ENCODE assay signal across 16 mouse cellular contexts in genomic region chr3:41521733-41522132, GRCm38 (mm10). TPM values are rescaled to one million over a fixed set of nuclear protein-coding genes. Genes with fewer than 3 reads are reported as not detected.
A peak's percentile ranks its signal among the peaks of the same experiment; 100 is the strongest.
DNase-seq lines count a peak whose midpoint lies in the region; ATAC-seq lines count a peak whose summit lies in the region.
"Had no signal": no experiment of that assay in that cellular context is flagged by ENCODE, and none has a peak within 500 bp of the region (broad histone marks: within the 10 kb centered on the region; RNA-seq: fewer than 3 reads in every experiment).

No protein-coding gene starts in this region.

- peak; percentile 18; the same call in 1 of the 2 replicates for ATAC-seq in embryonic facial prominence, embryonic 14.5 days (ENCODE audit: low read depth)
- 0 out of 2 replicates have a peak, but pooled peaks have one; percentile 18 for ATAC-seq in kidney, embryonic 16.5 days (ENCODE audit: low FRiP score, low TSS enrichment)
- 0 out of 2 replicates have a peak, but pooled peaks have one; percentile 41 for ATAC-seq in neural tube, embryonic 14.5 days (ENCODE audit: low read depth)
- ATAC-seq in stomach, embryonic 16.5 days (ENCODE audit: insufficient read depth, low FRiP score), result no peak
- ATAC-seq in megakaryocyte-erythroid progenitor cell, adult 5-6 weeks (replicated peaks; ENCODE audit: low FRiP score, low TSS enrichment, poor library complexity, severe bottlenecking), result no peak
- ATAC-seq: hindbrain, embryonic 16.5 days had no signal

- H3K9me3 ChIP-seq in embryonic facial prominence, embryonic 14.5 days (ENCODE audit: control insufficient read depth, low read length), result no peaks in the 10 kb centered on the region
- H3K9me3 ChIP-seq in embryonic facial prominence, embryonic 10.5 days, result 0 out of 2 replicates have a peak, but pooled peaks cover 2% of the 10 kb centered on the region
- H3K9me3 ChIP-seq in kidney, embryonic 16.5 days (ENCODE audit: low read length), result no peaks in the 10 kb centered on the region
- H3K9me3 ChIP-seq in neural tube, embryonic 14.5 days (ENCODE audit: control insufficient read depth, low read length), result no peaks in the 10 kb centered on the region
- H3K9me3 ChIP-seq in stomach, embryonic 16.5 days (replicated peaks; ENCODE audit: control insufficient read depth, low read length), result no peaks in the 10 kb centered on the region

- WGBS in embryonic facial prominence, embryonic 14.5 days, result 56% methylated on average over 3 of the region's 3 CpGs
- 72% methylated on average over 3 of the region's 3 CpGs for WGBS in embryonic facial prominence, embryonic 10.5 days
- 47% methylated on average over 3 of the region's 3 CpGs for WGBS in kidney, embryonic 16.5 days
- 59% methylated on average over 3 of the region's 3 CpGs for WGBS in neural tube, embryonic 14.5 days
- 48% methylated on average over 3 of the region's 3 CpGs for WGBS in stomach, embryonic 16.5 days

- no peaks in the 10 kb centered on the region for H3K4me1 ChIP-seq in embryonic facial prominence, embryonic 14.5 days (ENCODE audit: control insufficient read depth, insufficient read depth, low read length)
- peaks cover 11% of the 10 kb centered on the region for H3K4me1 ChIP-seq in embryonic facial prominence, embryonic 10.5 days
- H3K4me1 ChIP-seq in kidney, embryonic 16.5 days (ENCODE audit: insufficient read depth, low read length), result peaks cover 6% of the 10 kb centered on the region
- H3K4me1 ChIP-seq in neural tube, embryonic 14.5 days (ENCODE audit: control insufficient read depth, insufficient read depth, low read length), result no peaks in the 10 kb centered on the region
- 0 out of 2 replicates have a peak, but pooled peaks cover 3% of the 10 kb centered on the region for H3K4me1 ChIP-seq in stomach, embryonic 16.5 days (ENCODE audit: control insufficient read depth, insufficient read depth, low read length)

- no peak overlapping the region for H3K27ac ChIP-seq in embryonic facial prominence, embryonic 14.5 days (replicated peaks; ENCODE audit: low read depth, low read length)
- H3K27ac ChIP-seq in embryonic facial prominence, embryonic 10.5 days (replicated peaks), result no peak overlapping the region
- peak overlapping the region; percentile 39; the same call in 1 of the 2 replicates for H3K27ac ChIP-seq in kidney, embryonic 16.5 days (ENCODE audit: low read length)
- H3K27ac ChIP-seq in neural tube, embryonic 14.5 days (ENCODE audit: low read depth, low read length), result no peak overlapping the region
- peak overlapping the region; percentile 77 for H3K27ac ChIP-seq in stomach, embryonic 16.5 days (ENCODE audit: low read length)
- H3K27ac ChIP-seq: layer of hippocampus, adult 2 months had no signal

- no peaks in the 10 kb centered on the region for H3K27me3 ChIP-seq in embryonic facial prominence, embryonic 14.5 days (replicated peaks; ENCODE audit: control insufficient read depth, insufficient read depth, low read length)
- no peaks in the 10 kb centered on the region for H3K27me3 ChIP-seq in embryonic facial prominence, embryonic 10.5 days (replicated peaks; ENCODE audit: low read depth, poor library complexity, severe bottlenecking)
- no peaks in the 10 kb centered on the region for H3K27me3 ChIP-seq in kidney, embryonic 16.5 days (ENCODE audit: insufficient read depth, low read length)
- H3K27me3 ChIP-seq in neural tube, embryonic 14.5 days (ENCODE audit: control insufficient read depth, insufficient read depth, low read length), result no peaks in the 10 kb centered on the region
- no peaks in the 10 kb centered on the region for H3K27me3 ChIP-seq in stomach, embryonic 16.5 days (ENCODE audit: control insufficient read depth, insufficient read depth, low read length)

- no peak overlapping the region for H3K4me2 ChIP-seq in embryonic facial prominence, embryonic 14.5 days (ENCODE audit: low read depth, low read length)
- H3K4me2 ChIP-seq in kidney, embryonic 16.5 days (replicated peaks; ENCODE audit: low read depth, low read length), result peak overlapping the region; percentile 18
- no peak overlapping the region for H3K4me2 ChIP-seq in neural tube, embryonic 14.5 days (ENCODE audit: low read depth, low read length)
- 0 out of 2 replicates have a peak overlapping the region, but pooled peaks have one; percentile 22 for H3K4me2 ChIP-seq in stomach, embryonic 16.5 days (ENCODE audit: low read depth, low read length)

- DNase-seq in embryonic facial prominence, embryonic 14.5 days (ENCODE audit: low spot score), result peak; percentile 70
- no peak for DNase-seq in embryonic facial prominence, embryonic 10.5 days (ENCODE audit: low spot score)
- DNase-seq in kidney, postnatal 10 days, result no peak
- DNase-seq in neural tube, embryonic 10.5 days (ENCODE audit: extremely low spot score, low spot score), result no peak
- DNase-seq: adrenal gland, adult 2 months; cerebellum, adult 8-10 months; embryo, embryonic 11 days; gastrocnemius, postnatal 36 days; heart, postnatal 14 days; right cerebral cortex, postnatal 14 days had no signal

- no peak overlapping the region for H3K4me3 ChIP-seq in embryonic facial prominence, embryonic 14.5 days (ENCODE audit: low read depth, low read length)
- no peak overlapping the region for H3K4me3 ChIP-seq in embryonic facial prominence, embryonic 10.5 days
- no peak overlapping the region for H3K4me3 ChIP-seq in kidney, embryonic 16.5 days (ENCODE audit: low read length)
- H3K4me3 ChIP-seq in neural tube, embryonic 14.5 days (ENCODE audit: low read depth, low read length), result no peak overlapping the region
- H3K4me3 ChIP-seq in stomach, embryonic 16.5 days (replicated peaks; ENCODE audit: low read length), result no peak overlapping the region
- H3K4me3 ChIP-seq: layer of hippocampus, adult 2 months had no signal

- H3K36me3 ChIP-seq in embryonic facial prominence, embryonic 14.5 days (ENCODE audit: control insufficient read depth, insufficient read depth, low read length), result no peaks in the 10 kb centered on the region
- no peaks in the 10 kb centered on the region for H3K36me3 ChIP-seq in embryonic facial prominence, embryonic 10.5 days (replicated peaks)
- no peaks in the 10 kb centered on the region for H3K36me3 ChIP-seq in kidney, embryonic 16.5 days (ENCODE audit: insufficient read depth, low read length)
- no peaks in the 10 kb centered on the region for H3K36me3 ChIP-seq in neural tube, embryonic 14.5 days (ENCODE audit: control insufficient read depth, insufficient read depth, low read length)
- H3K36me3 ChIP-seq in stomach, embryonic 16.5 days (ENCODE audit: control insufficient read depth, insufficient read depth, low read length), result no peaks in the 10 kb centered on the region

- H3K9ac ChIP-seq in embryonic facial prominence, embryonic 14.5 days (ENCODE audit: low read depth, low read length), result no peak overlapping the region
- H3K9ac ChIP-seq in kidney, embryonic 16.5 days (replicated peaks; ENCODE audit: low read length), result no peak overlapping the region
- no peak overlapping the region for H3K9ac ChIP-seq in neural tube, embryonic 14.5 days (replicated peaks; ENCODE audit: low read depth, low read length)
- no peak overlapping the region for H3K9ac ChIP-seq in stomach, embryonic 16.5 days (ENCODE audit: low read length)

RNA-seq across cellular contexts. Expression of gene Jade1, which starts 33.8 kb away (rescaled TPM):
- 16.1 and 16.4 TPM in 2 replicates for polyA plus RNA-seq in embryonic facial prominence, embryonic 14.5 days (2014; fragmentation: Nextera tagmentation; extraction: Ambion mirVana)
- polyA plus RNA-seq in embryonic facial prominence, embryonic 10.5 days (2016; fragmentation: Nextera tagmentation; extraction: Ambion mirVana), result 15.5 and 18.8 TPM in 2 replicates
- 21.2 TPM in 2 replicates for polyA plus RNA-seq in kidney, embryonic 16.5 days (2015; fragmentation: Nextera tagmentation; extraction: Ambion mirVana)
- polyA plus RNA-seq in neural tube, embryonic 14.5 days (2014; fragmentation: Nextera tagmentation; extraction: Ambion mirVana), result 11.6 and 13.8 TPM in 2 replicates
- polyA plus RNA-seq in stomach, embryonic 16.5 days (2015; fragmentation: Nextera tagmentation; extraction: Ambion mirVana), result 11.5 and 11.6 TPM in 2 replicates
- 29.8 and 38.0 TPM in 2 replicates for total RNA-seq in megakaryocyte-erythroid progenitor cell, adult 5-6 weeks (2014; fragmentation: Nextera tagmentation)
- total RNA-seq in megakaryocyte-erythroid progenitor cell, adult 5-6 weeks (2017), result 36.1 and 36.3 TPM in 2 replicates

Comparison
In these comparisons a context has a peak if more than half of its experiments do, and no peak if none do; other contexts are left out.
1. ATAC-seq: peak in embryonic facial prominence, embryonic 14.5 days (single experiment), kidney, embryonic 16.5 days (single experiment) and neural tube, embryonic 14.5 days (single experiment); none in stomach, embryonic 16.5 days (single experiment) and megakaryocyte-erythroid progenitor cell, adult 5-6 weeks (single experiment).
2. H3K27ac ChIP-seq: peak in kidney, embryonic 16.5 days (single experiment) and stomach, embryonic 16.5 days (single experiment); none in embryonic facial prominence, embryonic 14.5 days (single experiment), embryonic facial prominence, embryonic 10.5 days (single experiment) and neural tube, embryonic 14.5 days (single experiment).
3. H3K4me2 ChIP-seq: peak in kidney, embryonic 16.5 days (single experiment) and stomach, embryonic 16.5 days (single experiment); none in embryonic facial prominence, embryonic 14.5 days (single experiment) and neural tube, embryonic 14.5 days (single experiment).